ENCODE assay signal across 33 mouse cellular contexts in genomic region chrX:130557251-130557650, GRCm38 (mm10).
"Had no signal": no experiment of that assay in that cellular context is flagged by ENCODE, and none has a peak within 500 bp of the region (broad histone marks: within the 10 kb centered on the region; RNA-seq: fewer than 3 reads in every experiment).

No protein-coding gene starts in this region.

- H3K4me1 ChIP-seq: limb, embryonic 10.5 days; limb, embryonic 12.5 days; limb, embryonic 13.5 days; limb, embryonic 15.5 days; liver, embryonic 12.5 days; liver, embryonic 13.5 days; liver, embryonic 15.5 days; lung, embryonic 15.5 days; megakaryocyte, embryonic 14.5 days; midbrain, embryonic 10.5 days; midbrain, embryonic 12.5 days; midbrain, embryonic 13.5 days; midbrain, embryonic 15.5 days; neural tube, embryonic 12.5 days; neural tube, embryonic 13.5 days had no signal

- H3K9ac ChIP-seq: limb, embryonic 12.5 days; limb, embryonic 13.5 days; limb, embryonic 15.5 days; liver, embryonic 12.5 days; liver, embryonic 13.5 days; liver, embryonic 14.5 days; liver, embryonic 15.5 days; liver, postnatal 0 days; lung, embryonic 14.5 days; lung, embryonic 15.5 days; midbrain, embryonic 12.5 days; midbrain, embryonic 13.5 days; midbrain, embryonic 15.5 days; neural tube, embryonic 12.5 days; neural tube, embryonic 13.5 days had no signal

- H3K36me3 ChIP-seq: limb, embryonic 10.5 days; limb, embryonic 12.5 days; limb, embryonic 13.5 days; limb, embryonic 15.5 days; liver, embryonic 12.5 days; liver, embryonic 13.5 days; liver, embryonic 15.5 days; lung, embryonic 15.5 days; midbrain, embryonic 10.5 days; midbrain, embryonic 12.5 days; midbrain, embryonic 13.5 days; midbrain, embryonic 15.5 days; neural tube, embryonic 12.5 days; neural tube, embryonic 13.5 days had no signal

- H3K27me3 ChIP-seq: limb, embryonic 12.5 days; limb, embryonic 13.5 days; limb, embryonic 15.5 days; liver, embryonic 12.5 days; liver, embryonic 13.5 days; liver, embryonic 15.5 days; lung, embryonic 15.5 days; megakaryocyte, embryonic 14.5 days; midbrain, embryonic 12.5 days; midbrain, embryonic 13.5 days; midbrain, embryonic 15.5 days; neural tube, embryonic 12.5 days; neural tube, embryonic 13.5 days had no signal

- H3K4me2 ChIP-seq: limb, embryonic 12.5 days; limb, embryonic 13.5 days; limb, embryonic 15.5 days; liver, embryonic 11.5 days; liver, embryonic 12.5 days; liver, embryonic 13.5 days; liver, embryonic 15.5 days; lung, embryonic 14.5 days; lung, embryonic 15.5 days; midbrain, embryonic 11.5 days; midbrain, embryonic 12.5 days; midbrain, embryonic 13.5 days; midbrain, embryonic 15.5 days; neural tube, embryonic 12.5 days; neural tube, embryonic 13.5 days had no signal

- H3K9me3 ChIP-seq: limb, embryonic 10.5 days; limb, embryonic 12.5 days; limb, embryonic 13.5 days; limb, embryonic 15.5 days; liver, embryonic 12.5 days; liver, embryonic 13.5 days; liver, embryonic 15.5 days; lung, embryonic 15.5 days; megakaryocyte, embryonic 14.5 days; midbrain, embryonic 10.5 days; midbrain, embryonic 12.5 days; midbrain, embryonic 13.5 days; midbrain, embryonic 15.5 days; neural tube, embryonic 12.5 days; neural tube, embryonic 13.5 days had no signal

- ATAC-seq: liver, embryonic 12.5 days; liver, postnatal 0 days; lung, postnatal 0 days; midbrain, embryonic 13.5 days; midbrain, embryonic 15.5 days; midbrain, embryonic 16.5 days had no signal

- H3K27ac ChIP-seq: limb, embryonic 10.5 days; limb, embryonic 12.5 days; limb, embryonic 13.5 days; limb, embryonic 15.5 days; liver, embryonic 12.5 days; liver, embryonic 13.5 days; liver, embryonic 14.5 days; liver, embryonic 15.5 days; lung, embryonic 15.5 days; macrophage; midbrain, embryonic 10.5 days; midbrain, embryonic 12.5 days; midbrain, embryonic 13.5 days; midbrain, embryonic 15.5 days; neural tube, embryonic 12.5 days; neural tube, embryonic 13.5 days had no signal

- DNase-seq: left cerebral cortex, postnatal 4 days; liver; liver, embryonic 13.5 days; liver, postnatal 0 days; lung, adult 18-20 months; lung, adult 2 months; lung, embryonic 14.5 days; lung, postnatal 10 days; lung, postnatal 14 days; lung, postnatal 36 days; lung, postnatal 4 days; midbrain, embryonic 14.5 days had no signal

- H3K4me3 ChIP-seq: limb, embryonic 10.5 days; limb, embryonic 12.5 days; limb, embryonic 13.5 days; limb, embryonic 15.5 days; liver, embryonic 12.5 days; liver, embryonic 13.5 days; liver, embryonic 15.5 days; lung, embryonic 15.5 days; megakaryocyte, embryonic 14.5 days; midbrain, embryonic 10.5 days; midbrain, embryonic 12.5 days; midbrain, embryonic 13.5 days; midbrain, embryonic 15.5 days; myocyte; neural tube, embryonic 12.5 days; neural tube, embryonic 13.5 days had no signal
